Mouse (Mus musculus): ENCODE measurements around the gene Pitpnm3. TPM values are rescaled to one million over a fixed set of nuclear protein-coding genes. Genes with fewer than 3 reads are reported as not detected.
A peak's percentile ranks its signal among the peaks of the same experiment; 100 is the strongest.

The Pitpnm3 gene
- polyA plus RNA-seq, 1 experiment from 2014 or later = 2.3 TPM

DNA sequence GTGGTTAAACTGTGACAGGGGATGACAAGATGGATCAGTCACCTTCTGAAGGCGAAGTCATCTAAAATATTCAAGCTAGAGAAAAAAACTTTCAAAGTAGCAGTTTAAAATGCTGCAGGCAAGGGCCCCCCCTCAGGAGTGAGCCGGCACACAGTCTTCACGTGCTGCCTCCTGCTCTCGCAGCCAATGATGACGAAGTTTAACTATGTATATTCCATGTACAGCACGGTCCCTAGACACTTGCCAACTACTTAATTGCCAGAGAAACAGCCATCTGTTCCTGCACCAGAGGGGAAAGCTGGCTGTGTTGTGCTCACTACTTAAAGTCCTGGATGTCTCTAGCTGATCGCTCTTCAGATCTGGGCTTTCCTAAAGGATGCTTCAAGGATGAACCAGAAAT lies 67.6 kb downstream of the Pitpnm3 start:
- no peak overlapping the region for H3K27ac ChIP-seq (ENCODE audit: low read length)
- no peak for ATAC-seq (ENCODE audit: low read depth)
- H3K4me1 ChIP-seq (replicated peaks; ENCODE audit: control insufficient read depth, insufficient read depth, low read length) = no peaks in the 10 kb centered on the region
- H3K4me2 ChIP-seq (ENCODE audit: low read depth, low read length) = no peak overlapping the region
- no peak overlapping the region for H3K9ac ChIP-seq (ENCODE audit: low read length)
- no peak overlapping the region for H3K4me3 ChIP-seq (ENCODE audit: low read length)
- 0 out of 2 replicates have a peak, but pooled peaks cover 4% of the 10 kb centered on the region for H3K9me3 ChIP-seq (ENCODE audit: control insufficient read depth, low read length)
- WGBS = 50% methylated on average over 7 of the region's 7 CpGs
- H3K27me3 ChIP-seq (ENCODE audit: control insufficient read depth, insufficient read depth, low read depth, low read length) = no peaks in the 10 kb centered on the region
- no peaks in the 10 kb centered on the region for H3K36me3 ChIP-seq (ENCODE audit: control insufficient read depth, insufficient read depth, low read length)

DNA sequence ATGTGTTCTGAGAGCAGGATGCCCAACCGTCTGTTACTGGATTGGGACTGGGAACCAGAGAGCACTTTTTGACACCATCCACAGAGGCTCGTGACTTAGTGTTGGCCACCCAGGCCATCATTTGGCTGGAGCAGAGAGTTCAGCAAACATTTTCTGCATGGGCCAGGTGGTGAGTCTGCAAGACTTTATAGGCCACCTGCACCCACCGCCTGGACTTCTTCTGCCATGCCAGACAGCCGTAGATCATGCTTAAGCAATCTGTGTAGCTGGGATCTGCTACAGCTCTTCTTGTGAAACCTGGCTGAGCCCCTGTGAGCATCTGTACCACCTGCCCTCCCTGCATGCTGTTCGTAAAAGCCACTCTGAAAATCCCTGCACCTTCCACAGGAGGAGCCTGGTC lies 68.3 kb downstream of the Pitpnm3 start:
- Histone ChIP-seq H3K9ac (ENCODE audit: low read length) (no peak overlapping the region), H3K9me3 (ENCODE audit: control insufficient read depth, low read length) (0 out of 2 replicates have a peak, but pooled peaks cover 4% of the 10 kb centered on the region), H3K36me3 (ENCODE audit: control insufficient read depth, insufficient read depth, low read length) (no peaks in the 10 kb centered on the region), H3K4me3 (ENCODE audit: low read length) (no peak overlapping the region), H3K27me3 (ENCODE audit: control insufficient read depth, insufficient read depth, low read depth, low read length) (no peaks in the 10 kb centered on the region), H3K4me2 (ENCODE audit: low read depth, low read length) (no peak overlapping the region), H3K27ac (ENCODE audit: low read length) (no peak overlapping the region), H3K4me1 (replicated peaks; ENCODE audit: control insufficient read depth, insufficient read depth, low read length) (no peaks in the 10 kb centered on the region)
- 67% methylated on average over 5 of the region's 5 CpGs for WGBS
- no peak for ATAC-seq (ENCODE audit: low read depth)

DNA sequence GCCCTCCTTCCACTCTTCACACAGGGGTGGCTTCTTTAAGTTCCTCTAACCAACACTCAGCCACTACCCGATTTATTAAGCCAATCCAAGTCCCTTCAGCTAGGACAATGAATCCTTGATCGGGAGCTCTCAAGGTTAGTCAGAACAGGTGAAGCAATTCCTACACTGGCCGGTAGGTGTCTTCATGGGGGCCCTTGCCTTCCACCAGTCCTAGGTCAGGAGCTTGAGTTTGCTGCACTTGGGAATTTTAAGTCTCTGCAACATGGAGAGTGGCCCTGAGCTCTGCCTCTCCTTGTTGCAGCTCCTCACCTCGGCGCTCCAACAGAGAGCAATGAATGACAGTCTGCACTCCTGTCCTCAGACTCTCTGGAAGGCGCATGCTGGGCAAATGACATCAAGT lies 69.2 kb downstream of the Pitpnm3 start:
- H3K9me3 ChIP-seq (ENCODE audit: control insufficient read depth, low read length) = 0 out of 2 replicates have a peak, but pooled peaks cover 4% of the 10 kb centered on the region
- H3K4me1 ChIP-seq (replicated peaks; ENCODE audit: control insufficient read depth, insufficient read depth, low read length) = no peaks in the 10 kb centered on the region
- H3K9ac ChIP-seq (ENCODE audit: low read length) = no peak overlapping the region
- no peak overlapping the region for H3K27ac ChIP-seq (ENCODE audit: low read length)
- 31% methylated on average over 6 of the region's 6 CpGs for WGBS
- no peak overlapping the region for H3K4me3 ChIP-seq (ENCODE audit: low read length)
- H3K36me3 ChIP-seq (ENCODE audit: control insufficient read depth, insufficient read depth, low read length) = no peaks in the 10 kb centered on the region
- no peaks in the 10 kb centered on the region for H3K27me3 ChIP-seq (ENCODE audit: control insufficient read depth, insufficient read depth, low read depth, low read length)
- peak; percentile 41; the same call in 1 of the 2 replicates for ATAC-seq (ENCODE audit: low read depth)
- H3K4me2 ChIP-seq (ENCODE audit: low read depth, low read length) = no peak overlapping the region

DNA sequence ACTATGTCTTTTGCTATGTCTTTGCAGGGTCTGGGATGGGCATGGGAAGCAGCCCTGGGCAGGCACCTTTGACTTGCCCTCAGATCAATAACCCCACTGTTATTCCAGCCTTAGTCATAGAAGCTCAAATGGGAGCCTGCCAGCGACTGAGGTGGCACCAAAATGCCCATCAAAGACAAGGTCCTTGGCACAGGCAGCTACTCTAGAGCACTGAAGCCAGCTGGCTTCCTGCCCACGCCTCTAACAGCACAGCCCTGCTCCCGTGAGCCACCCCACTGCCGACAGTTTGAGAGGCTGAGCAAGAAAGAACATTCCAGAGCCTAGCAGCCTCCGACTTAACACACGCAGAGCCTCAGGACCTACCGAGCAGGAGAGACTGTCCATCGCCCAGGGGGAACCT lies 70.5 kb downstream of the Pitpnm3 start:
- 0 out of 2 replicates have a peak, but pooled peaks have one; percentile 25 for ATAC-seq (ENCODE audit: low read depth)
- Histone ChIP-seq H3K4me2 (ENCODE audit: low read depth, low read length) (no peak overlapping the region), H3K27me3 (ENCODE audit: control insufficient read depth, insufficient read depth, low read depth, low read length) (no peaks in the 10 kb centered on the region), H3K9ac (ENCODE audit: low read length) (no peak overlapping the region), H3K27ac (ENCODE audit: low read length) (no peak overlapping the region), H3K36me3 (ENCODE audit: control insufficient read depth, insufficient read depth, low read length) (no peaks in the 10 kb centered on the region), H3K4me3 (ENCODE audit: low read length) (no peak overlapping the region), H3K4me1 (replicated peaks; ENCODE audit: control insufficient read depth, insufficient read depth, low read length) (no peaks in the 10 kb centered on the region), H3K9me3 (ENCODE audit: control insufficient read depth, low read length) (0 out of 2 replicates have a peak, but pooled peaks cover 4% of the 10 kb centered on the region)
- WGBS = 71% methylated on average over 8 of the region's 8 CpGs

DNA sequence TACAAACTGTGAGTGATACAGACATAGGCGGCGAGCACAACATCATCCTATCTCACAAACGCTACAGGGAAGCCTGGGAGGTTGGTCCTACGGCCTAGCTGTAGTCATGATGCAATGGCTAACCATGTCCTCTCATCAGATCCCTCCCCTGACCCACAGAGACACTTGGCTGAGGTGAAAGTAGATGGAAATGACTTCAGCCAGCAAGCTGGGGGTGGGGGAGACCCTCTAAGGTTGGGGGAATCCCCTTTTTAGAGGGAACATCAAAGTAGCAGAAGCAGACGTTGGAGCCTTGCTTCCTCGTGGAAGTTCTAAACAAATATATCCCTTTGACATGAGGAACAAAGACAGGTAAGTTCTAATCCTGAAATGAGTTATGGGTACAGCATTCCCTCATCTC lies 71.2 kb downstream of the Pitpnm3 start:
- Histone ChIP-seq H3K27me3 (ENCODE audit: control insufficient read depth, insufficient read depth, low read depth, low read length) (no peaks in the 10 kb centered on the region), H3K36me3 (ENCODE audit: control insufficient read depth, insufficient read depth, low read length) (no peaks in the 10 kb centered on the region), H3K4me2 (ENCODE audit: low read depth, low read length) (no peak overlapping the region), H3K4me3 (ENCODE audit: low read length) (no peak overlapping the region), H3K9ac (ENCODE audit: low read length) (no peak overlapping the region), H3K27ac (ENCODE audit: low read length) (no peak overlapping the region), H3K9me3 (ENCODE audit: control insufficient read depth, low read length) (0 out of 2 replicates have a peak, but pooled peaks cover 4% of the 10 kb centered on the region), H3K4me1 (replicated peaks; ENCODE audit: control insufficient read depth, insufficient read depth, low read length) (no peaks in the 10 kb centered on the region)
- no peak for ATAC-seq (ENCODE audit: low read depth)
- 74% methylated on average over 6 of the region's 6 CpGs for WGBS

DNA sequence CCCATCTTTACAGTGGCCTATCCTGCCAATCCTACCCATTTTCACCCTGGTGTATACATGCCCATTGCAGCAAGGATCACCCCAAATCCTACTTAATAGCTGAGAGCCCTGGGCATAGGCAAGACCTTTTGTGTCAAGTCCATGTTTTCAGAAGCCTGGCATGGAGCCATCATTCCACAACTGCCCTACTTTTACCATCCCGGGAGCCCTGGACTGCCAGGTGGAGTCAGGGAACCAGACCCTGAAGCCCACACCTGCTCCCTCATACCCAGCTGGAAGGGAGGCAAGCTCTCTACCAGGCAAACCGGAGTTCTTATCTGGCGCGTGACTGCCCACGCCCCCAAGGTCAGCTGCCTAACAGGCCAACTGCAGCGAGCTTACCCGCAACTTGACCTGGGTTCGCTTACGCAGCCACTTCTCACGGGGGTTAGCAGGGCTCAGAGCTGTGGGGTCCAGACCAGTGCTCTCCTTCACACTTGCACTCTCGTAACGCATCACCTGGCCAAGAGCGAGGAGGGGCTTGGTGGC lies 74.4 kb downstream of the Pitpnm3 start:
- Histone ChIP-seq H3K4me3 (ENCODE audit: low read length) (no peak overlapping the region), H3K27ac (ENCODE audit: low read length) (no peak overlapping the region), H3K9me3 (ENCODE audit: control insufficient read depth, low read length) (0 out of 2 replicates have a peak, but pooled peaks cover 4% of the 10 kb centered on the region), H3K4me1 (replicated peaks; ENCODE audit: control insufficient read depth, insufficient read depth, low read length) (no peaks in the 10 kb centered on the region), H3K36me3 (ENCODE audit: control insufficient read depth, insufficient read depth, low read length) (no peaks in the 10 kb centered on the region), H3K4me2 (ENCODE audit: low read depth, low read length) (no peak overlapping the region), H3K9ac (ENCODE audit: low read length) (no peak overlapping the region), H3K27me3 (ENCODE audit: control insufficient read depth, insufficient read depth, low read depth, low read length) (no peaks in the 10 kb centered on the region)
- WGBS = 49% methylated on average over 13 of the region's 13 CpGs
- ATAC-seq (ENCODE audit: low read depth) = no peak

DNA sequence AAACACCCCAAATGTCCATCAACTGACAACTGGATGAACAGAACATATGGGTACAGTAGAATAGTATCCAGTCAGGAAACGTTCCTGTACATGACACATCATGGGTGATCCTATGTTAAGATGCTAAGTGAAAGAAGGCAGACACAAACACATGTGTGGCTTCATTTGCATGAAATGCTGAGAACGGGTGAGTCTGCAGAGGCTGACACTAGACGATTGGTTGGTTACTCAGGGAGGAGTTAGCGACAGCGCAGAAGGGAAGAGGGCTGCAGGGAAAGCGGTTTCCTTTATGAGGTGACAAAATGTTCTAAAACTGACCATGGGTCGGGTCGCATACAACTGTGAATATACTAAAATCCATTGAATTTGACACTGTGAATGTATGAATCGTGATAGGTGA lies 75.2 kb downstream of the Pitpnm3 start:
- H3K4me1 ChIP-seq (replicated peaks; ENCODE audit: control insufficient read depth, insufficient read depth, low read length) = no peaks in the 10 kb centered on the region
- H3K4me3 ChIP-seq (ENCODE audit: low read length) = no peak overlapping the region
- H3K27ac ChIP-seq (ENCODE audit: low read length) = no peak overlapping the region
- H3K27me3 ChIP-seq (ENCODE audit: control insufficient read depth, insufficient read depth, low read depth, low read length) = no peaks in the 10 kb centered on the region
- 0 out of 2 replicates have a peak, but pooled peaks cover 4% of the 10 kb centered on the region for H3K9me3 ChIP-seq (ENCODE audit: control insufficient read depth, low read length)
- 65% methylated on average over 9 of the region's 9 CpGs for WGBS
- H3K4me2 ChIP-seq (ENCODE audit: low read depth, low read length) = no peak overlapping the region
- no peaks in the 10 kb centered on the region for H3K36me3 ChIP-seq (ENCODE audit: control insufficient read depth, insufficient read depth, low read length)
- no peak for ATAC-seq (ENCODE audit: low read depth)
- H3K9ac ChIP-seq (ENCODE audit: low read length) = no peak overlapping the region

DNA sequence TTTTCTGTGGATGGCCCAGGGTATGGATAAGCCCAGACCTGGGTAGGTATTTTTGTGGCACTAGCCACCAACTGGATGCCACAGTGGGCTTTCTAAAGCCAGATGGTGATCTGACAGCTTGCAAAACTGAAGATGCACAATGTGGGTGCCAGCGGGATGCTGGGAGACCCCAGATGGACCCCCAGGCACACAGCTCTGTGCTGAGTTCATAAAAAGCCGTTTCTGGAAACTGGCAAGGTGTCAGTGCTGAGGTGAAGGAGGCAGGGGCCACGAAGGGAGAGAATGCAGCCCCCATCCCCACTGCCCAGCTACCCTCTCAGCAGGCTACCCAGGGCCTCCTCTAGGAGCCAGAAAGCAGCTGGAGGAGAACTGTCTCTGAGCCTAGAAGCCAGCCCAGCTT lies 78.4 kb downstream of the Pitpnm3 start:
- H3K27ac ChIP-seq (ENCODE audit: low read length) = no peak overlapping the region
- peaks cover 2% of the 10 kb centered on the region; the same call in 1 of the 2 replicates for H3K27me3 ChIP-seq (ENCODE audit: control insufficient read depth, insufficient read depth, low read depth, low read length)
- no peak overlapping the region for H3K4me3 ChIP-seq (ENCODE audit: low read length)
- H3K4me2 ChIP-seq (ENCODE audit: low read depth, low read length) = no peak overlapping the region
- WGBS = 57% methylated on average over 3 of the region's 3 CpGs
- no peaks in the 10 kb centered on the region for H3K36me3 ChIP-seq (ENCODE audit: control insufficient read depth, insufficient read depth, low read length)
- no peak overlapping the region for H3K9ac ChIP-seq (ENCODE audit: low read length)
- ATAC-seq (ENCODE audit: low read depth) = no peak
- peaks cover 3% of the 10 kb centered on the region; the same call in 1 of the 2 replicates for H3K4me1 ChIP-seq (replicated peaks; ENCODE audit: control insufficient read depth, insufficient read depth, low read length)
- no peaks in the 10 kb centered on the region for H3K9me3 ChIP-seq (ENCODE audit: control insufficient read depth, low read length)

DNA sequence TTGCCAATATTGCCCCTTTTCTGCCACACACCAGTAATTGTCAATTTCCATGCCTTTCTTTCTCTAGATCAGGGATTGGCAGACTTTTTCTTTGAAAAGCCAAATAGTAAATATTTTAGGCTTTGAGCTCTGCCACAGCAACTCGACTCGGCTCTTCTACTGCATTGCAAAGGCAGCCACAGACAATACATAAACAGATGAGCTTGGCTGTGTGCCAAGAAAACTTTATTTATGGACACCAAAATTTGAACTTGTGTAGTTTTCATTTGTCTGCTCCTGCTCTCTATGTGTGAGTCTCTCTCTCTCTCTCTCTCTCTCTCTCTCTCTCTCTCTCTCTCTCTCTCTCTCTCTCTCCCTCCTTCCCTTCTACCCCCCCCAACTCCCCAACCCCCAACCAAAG lies 80.4 kb downstream of the Pitpnm3 start:
- H3K27ac ChIP-seq (ENCODE audit: low read length) = no peak overlapping the region
- no peak overlapping the region for H3K4me2 ChIP-seq (ENCODE audit: low read depth, low read length)
- peaks cover 14% of the 10 kb centered on the region for H3K4me1 ChIP-seq (replicated peaks; ENCODE audit: control insufficient read depth, insufficient read depth, low read length)
- peaks cover 10% of the 10 kb centered on the region; the same call in 1 of the 2 replicates for H3K27me3 ChIP-seq (ENCODE audit: control insufficient read depth, insufficient read depth, low read depth, low read length)
- no peak for ATAC-seq (ENCODE audit: low read depth)
- H3K4me3 ChIP-seq (ENCODE audit: low read length) = no peak overlapping the region
- H3K36me3 ChIP-seq (ENCODE audit: control insufficient read depth, insufficient read depth, low read length) = no peaks in the 10 kb centered on the region
- no peak overlapping the region for H3K9ac ChIP-seq (ENCODE audit: low read length)
- no peaks in the 10 kb centered on the region for H3K9me3 ChIP-seq (ENCODE audit: control insufficient read depth, low read length)
- 21% methylated on average over 2 of the region's 2 CpGs for WGBS
